Mouse (Mus musculus) liver, postnatal 0 days (tissue): ENCODE results near the gene Hist1h2bh. TPM values are rescaled to one million over a fixed set of nuclear protein-coding genes. Genes with fewer than 3 reads are reported as not detected.
"Not testable (repeated sequence)": the region's sequence is repeated elsewhere in the genome, so short reads cannot be mapped to it uniquely, and the experiment has no call there.

ENCODE experiments used
- ATAC-seq: fragments of 200-750 bp; cut with Nextera tagmentation; 2 replicates; pipeline ENCODE4 v1.8.0; 2017; ENCODE audit warnings: mild to moderate bottlenecking, moderate library complexity
- DNase-seq: peaks from one replicate; pipeline ENCODE4 v3.0.0-alpha.2; 2016
- H3K27ac ChIP-seq: fragments of 300-500 bp; sonication (generic); 2 replicates; pipeline ENCODE4 v1.5.1; 2014; ENCODE audit warnings: antibody characterized with exemption, moderate library complexity, mild to moderate bottlenecking, low read depth
- H3K27me3 ChIP-seq: fragments of 300-500 bp; sonication (generic); 2 replicates; pipeline ENCODE4 v1.6.1; 2014; ENCODE audit warnings: low read length, control low read depth, mixed read lengths; ENCODE audit not compliant: insufficient read depth
- H3K36me3 ChIP-seq: fragments of 300-500 bp; sonication (generic); replicated peaks from 2 replicates; pipeline ENCODE4 v1.6.1; 2014; ENCODE audit warnings: mild to moderate bottlenecking, control low read depth, low read length, moderate library complexity, mixed read lengths; ENCODE audit not compliant: insufficient read depth
- H3K4me1 ChIP-seq: fragments of 300-500 bp; sonication (generic); 2 replicates; pipeline ENCODE4 v1.6.1; 2014; ENCODE audit warnings: antibody characterized with exemption, mild to moderate bottlenecking, control low read depth; ENCODE audit not compliant: insufficient read depth
- H3K4me2 ChIP-seq: fragments of 300-500 bp; sonication (generic); 2 replicates; pipeline ENCODE4 v1.6.1; 2014; ENCODE audit warnings: low read depth, mild to moderate bottlenecking, low read length, moderate library complexity, mixed read lengths
- H3K4me3 ChIP-seq: fragments of 300-500 bp; sonication (generic); 2 replicates; pipeline ENCODE4 v1.5.1; 2014; ENCODE audit warnings: low read depth, low read length
- H3K9ac ChIP-seq: fragments of 300-500 bp; sonication (generic); replicated peaks from 2 replicates; pipeline ENCODE4 v1.6.1; 2014; ENCODE audit warnings: mild to moderate bottlenecking, moderate library complexity
- H3K9me3 ChIP-seq: fragments of 300-500 bp; sonication (generic); 2 replicates; pipeline ENCODE4 v1.6.1; 2016; ENCODE audit warnings: mild to moderate bottlenecking, control low read depth, low read length, mixed read lengths
- CTCF ChIP-seq: sonication (generic); IDR thresholded peaks from 2 replicates; pipeline ENCODE4 v1.5.1; 2016; ENCODE audit warnings: antibody characterized with exemption, low read depth
- EP300 ChIP-seq: IDR thresholded peaks from 2 replicates; pipeline ENCODE4 v1.6.1; 2016; ENCODE audit warnings: antibody characterized with exemption, low read depth, mild to moderate bottlenecking
- WGBS: fragments of 180-500 bp; shearing (Covaris S2); extraction: QIAGEN DNeasy Blood & Tissue Kit; methylation state at CpG from one replicate; pipeline ENCODE4 v1.1.7; 2014; ENCODE audit not compliant: insufficient replicate concordance; 5-methylcytosine and 5-hydroxymethylcytosine counted together
- polyA plus RNA-seq: library from polyadenylated mRNA; unstranded; fragments of >200 nt; fragmentation: Nextera tagmentation; extraction: Ambion mirVana; gene quantifications from 2 replicates; pipeline ENCODE4 v1.2.1, GENCODE M21; 2015

The Hist1h2bh gene
- polyA plus RNA-seq, 1 experiment from 2014 or later, result 0.58 TPM

DNA sequence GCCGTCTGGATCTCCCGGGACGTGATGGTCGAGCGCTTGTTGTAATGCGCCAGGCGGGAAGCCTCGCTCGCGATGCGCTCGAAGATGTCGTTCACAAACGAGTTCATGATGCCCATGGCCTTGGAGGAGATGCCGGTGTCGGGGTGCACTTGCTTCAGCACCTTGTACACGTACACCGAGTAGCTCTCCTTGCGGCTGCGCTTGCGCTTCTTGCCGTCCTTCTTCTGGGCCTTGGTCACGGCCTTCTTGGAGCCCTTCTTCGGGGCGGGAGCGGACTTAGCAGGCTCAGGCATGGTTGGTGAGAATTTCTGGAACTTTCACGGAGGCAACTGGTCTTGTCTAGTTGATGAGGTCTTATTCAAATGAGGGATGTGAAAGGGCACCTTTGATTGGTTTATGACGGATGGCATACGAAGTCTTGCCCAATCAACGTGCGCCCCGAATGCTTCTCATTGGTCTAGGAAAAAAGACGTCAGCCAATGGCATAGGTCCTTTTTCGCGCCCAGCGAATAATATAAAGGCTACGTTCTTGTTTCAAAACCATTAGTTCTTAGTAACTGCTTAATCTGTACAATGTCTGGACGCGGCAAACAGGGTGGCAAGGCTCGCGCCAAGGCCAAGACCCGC lies 30.8 kb upstream of the Hist1h2bh start, which contains the start of the genes Hist1h2bf and Hist1h2ad:
TSS of gene Hist1h2bf (minus strand) at position 299 of the 627 bp plus-strand sequence.
TSS of gene Hist1h2ad (plus strand) at position 484 of the 627 bp plus-strand sequence.
- ATAC-seq, result peak; percentile 80
- Histone ChIP-seq H3K9ac (peak within 1 kb of the TSS; percentile 82), H3K27ac (peak within 1 kb of the TSS; percentile 98), H3K4me1 (peaks cover 10% of the 10 kb centered on the region), H3K4me2 (peak within 1 kb of the TSS; percentile 69), H3K4me3 (peak within 1 kb of the TSS; percentile 53)
- H3K9me3 ChIP-seq, H3K36me3 ChIP-seq, H3K27me3 ChIP-seq: not testable (repeated sequence)
- DNase-seq, result peak; percentile 89
- peak; percentile 90 for TF ChIP-seq EP300
- 0% methylated on average over 22 of the region's 42 CpGs for WGBS

DNA sequence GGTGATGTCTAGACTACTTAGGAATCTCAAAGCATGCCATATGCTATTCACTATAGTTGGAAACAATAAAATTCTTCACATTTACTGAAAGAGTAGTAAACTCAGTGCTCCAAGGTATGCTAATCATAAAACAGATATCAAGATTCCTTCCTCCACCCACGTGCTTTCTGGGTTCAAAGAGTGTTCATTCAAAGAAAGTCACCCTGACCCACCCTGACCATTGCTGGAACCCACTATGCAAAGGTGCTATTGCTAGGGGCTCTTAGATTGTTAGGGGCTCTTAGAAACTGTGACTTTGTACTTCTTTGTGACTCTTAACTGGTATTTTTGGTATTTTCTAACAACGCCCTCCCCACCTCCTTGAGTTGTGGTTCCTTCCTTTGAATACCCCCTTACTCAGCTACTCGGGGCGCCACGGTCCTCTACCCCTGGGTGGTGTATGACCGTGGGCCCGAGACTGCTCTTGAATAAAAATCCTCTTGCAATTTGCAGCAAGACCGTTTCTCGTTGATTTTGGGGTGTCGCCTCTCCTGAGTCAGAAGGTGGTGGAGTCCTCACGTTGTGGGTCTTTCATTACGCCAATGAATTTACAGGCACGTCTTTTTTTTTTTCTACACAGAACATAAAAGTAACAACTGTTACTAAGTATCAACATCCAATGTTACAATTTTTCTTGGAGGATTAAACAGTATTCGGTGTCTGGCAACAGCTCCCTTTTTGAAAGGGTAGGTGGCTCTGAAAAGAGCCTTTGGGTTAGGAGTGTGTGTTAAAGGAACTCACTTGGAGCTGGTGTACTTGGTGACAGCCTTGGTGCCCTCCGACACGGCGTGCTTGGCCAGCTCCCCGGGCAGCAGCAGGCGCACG lies 30.1 kb upstream of the Hist1h2bh start:
- Histone ChIP-seq H3K4me3 (peak overlapping the region; percentile 52), H3K9ac (peak overlapping the region; percentile 80), H3K4me1 (peaks cover 10% of the 10 kb centered on the region), H3K4me2 (peak overlapping the region; percentile 69), H3K27ac (peak overlapping the region; percentile 98)
- ATAC-seq (0 out of 2 replicates have a peak, but pooled peaks have one; percentile 0), DNase-seq (peak; percentile 49)
- not testable (repeated sequence) for H3K9me3 ChIP-seq, H3K27me3 ChIP-seq, H3K36me3 ChIP-seq
- WGBS, result 10% methylated on average over 17 of the region's 20 CpGs

DNA sequence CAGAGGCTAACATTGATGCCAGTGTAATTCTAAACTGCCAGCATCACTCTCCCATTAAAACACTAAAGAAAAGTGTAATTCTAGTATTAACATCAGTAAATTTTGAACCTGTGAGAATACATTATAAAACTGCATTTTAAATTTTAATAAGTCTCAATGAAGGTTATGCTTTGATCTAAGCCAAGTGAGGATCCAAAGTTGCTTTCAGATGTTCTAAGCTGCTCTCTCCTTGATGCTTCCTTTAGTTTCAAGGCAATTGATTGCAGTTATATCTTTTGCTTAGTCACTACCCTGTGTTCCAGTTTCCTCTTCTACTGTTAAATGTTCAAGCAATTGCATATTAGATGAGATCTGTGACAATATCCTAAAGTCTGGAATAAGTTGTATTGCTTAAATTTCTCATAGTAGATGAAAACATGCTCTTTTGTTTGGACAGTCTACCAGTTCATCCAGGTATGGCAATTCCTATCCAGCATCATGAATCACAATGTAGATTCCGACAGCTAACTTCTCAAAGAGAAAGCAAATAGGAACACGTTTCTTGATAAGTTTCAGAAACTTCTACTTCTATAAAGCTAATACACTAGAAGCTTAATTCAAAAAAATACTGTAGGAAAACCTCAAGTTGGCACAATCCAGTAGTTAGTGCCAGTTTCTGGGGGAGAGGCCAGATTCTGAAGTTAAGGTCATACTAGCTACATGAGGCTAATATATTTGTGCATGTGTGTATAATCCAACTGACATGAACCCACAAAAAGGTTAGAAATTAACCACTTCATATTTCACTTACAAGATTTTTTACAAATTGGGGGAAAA lies 29.2 kb upstream of the Hist1h2bh start:
- Histone ChIP-seq H3K9me3 (no peaks in the 10 kb centered on the region), H3K9ac (peak overlapping the region; percentile 80), H3K36me3 (no peaks in the 10 kb centered on the region), H3K4me2 (peak overlapping the region; percentile 69), H3K4me1 (peaks cover 10% of the 10 kb centered on the region), H3K27me3 (no peaks in the 10 kb centered on the region), H3K27ac (peak overlapping the region; percentile 98), H3K4me3 (peak overlapping the region; percentile 52)
- DNase-seq (no peak), ATAC-seq (no peak)
- no peak for TF ChIP-seq EP300
- TF ChIP-seq CTCF, result no peak
- WGBS, result 32% methylated on average over 2 of the region's 2 CpGs

DNA sequence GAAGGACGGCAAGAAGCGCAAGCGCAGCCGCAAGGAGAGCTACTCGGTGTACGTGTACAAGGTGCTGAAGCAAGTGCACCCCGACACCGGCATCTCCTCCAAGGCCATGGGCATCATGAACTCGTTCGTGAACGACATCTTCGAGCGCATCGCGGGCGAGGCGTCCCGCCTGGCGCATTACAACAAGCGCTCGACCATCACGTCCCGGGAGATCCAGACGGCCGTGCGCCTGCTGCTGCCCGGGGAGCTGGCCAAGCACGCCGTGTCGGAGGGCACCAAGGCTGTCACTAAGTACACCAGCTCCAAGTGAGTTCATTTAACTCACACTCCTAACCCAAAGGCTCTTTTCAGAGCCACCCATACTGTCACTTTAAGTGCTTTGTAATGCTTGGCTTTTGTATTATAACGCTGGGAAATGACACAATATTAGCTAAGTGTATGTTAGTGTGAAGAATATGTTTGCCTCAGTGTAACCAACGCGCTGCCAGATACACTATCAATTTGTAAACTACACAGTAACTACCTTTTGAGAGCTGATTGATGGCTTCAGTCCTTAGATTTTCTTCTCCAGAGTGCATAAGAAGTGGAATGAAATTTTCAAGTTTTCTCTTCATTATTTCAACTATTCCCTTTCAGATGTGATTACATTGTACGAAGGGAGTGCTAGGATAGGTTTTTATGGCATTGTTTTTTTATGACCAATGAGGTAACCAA lies 28.5 kb upstream of the Hist1h2bh start:
- TF ChIP-seq EP300, result 0 out of 2 replicates have a peak, but pooled peaks have one; percentile 14
- H3K4me1 ChIP-seq, ATAC-seq, H3K36me3 ChIP-seq, H3K27me3 ChIP-seq, H3K9me3 ChIP-seq, DNase-seq: not testable (repeated sequence)
- Histone ChIP-seq H3K4me3 (peak overlapping the region; percentile 52), H3K9ac (peak overlapping the region; percentile 80), H3K27ac (peak overlapping the region; percentile 98), H3K4me2 (peak overlapping the region; percentile 69)
- under 1% methylated on average over 11 of the region's 34 CpGs for WGBS

DNA sequence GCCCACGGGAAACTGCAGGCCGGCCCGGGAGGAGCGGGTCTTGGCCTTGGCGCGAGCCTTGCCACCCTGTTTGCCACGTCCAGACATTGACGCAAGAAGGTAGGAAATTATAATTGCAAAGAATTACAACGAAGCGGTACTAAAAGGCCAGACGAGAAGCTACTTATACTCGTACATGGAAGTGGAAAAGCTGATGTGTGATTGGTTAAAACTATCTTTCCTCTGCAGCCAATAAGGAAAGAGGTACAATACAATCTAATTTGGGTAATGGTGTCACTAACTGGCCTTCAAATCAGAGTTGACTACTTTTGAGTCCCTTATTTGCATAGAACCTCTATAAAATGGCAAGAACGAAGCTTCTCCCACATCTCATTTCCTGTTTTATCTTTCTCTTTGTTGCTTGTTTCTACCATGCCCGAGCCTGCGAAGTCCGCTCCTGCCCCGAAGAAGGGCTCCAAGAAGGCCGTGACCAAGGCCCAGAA lies 27.9 kb upstream of the Hist1h2bh start, which contains the start of the genes Hist1h2ae and Hist1h2bg:
TSS of gene Hist1h2ae (minus strand) at position 199 of the 482 bp plus-strand sequence.
TSS of gene Hist1h2bg (plus strand) at position 375 of the 482 bp plus-strand sequence.
- Histone ChIP-seq H3K9ac (peak within 1 kb of the TSS; percentile 80), H3K9me3 (no peaks in the 10 kb centered on the region), H3K4me3 (peak within 1 kb of the TSS; percentile 52), H3K36me3 (no peaks in the 10 kb centered on the region), H3K4me1 (no peaks in the 10 kb centered on the region; the same call in 1 of the 2 replicates), H3K4me2 (peak within 1 kb of the TSS; percentile 69), H3K27ac (peak within 1 kb of the TSS; percentile 98), H3K27me3 (no peaks in the 10 kb centered on the region)
- peak; percentile 78 for DNase-seq
- under 1% methylated on average over 18 of the region's 18 CpGs for WGBS
- ATAC-seq, result peak; percentile 79
- TF ChIP-seq EP300 (peak; percentile 79), CTCF (no peak)
